ENCODE assay signal across 42 mouse cellular contexts in genomic region chr4:106751726-106752125, GRCm38 (mm10). TPM values are rescaled to one million over a fixed set of nuclear protein-coding genes. Genes with fewer than 3 reads are reported as not detected.
"Had no signal": no experiment of that assay in that cellular context is flagged by ENCODE, and none has a peak within 500 bp of the region (broad histone marks: within the 10 kb centered on the region; RNA-seq: fewer than 3 reads in every experiment).

No protein-coding gene starts in this region.

- H3K36me3 ChIP-seq: limb, embryonic 13.5 days; lung, embryonic 15.5 days; midbrain, embryonic 10.5 days; midbrain, embryonic 12.5 days; midbrain, embryonic 13.5 days; midbrain, embryonic 15.5 days; neural tube, embryonic 12.5 days had no signal

- H3K27me3 ChIP-seq: limb, embryonic 12.5 days; limb, embryonic 13.5 days; limb, embryonic 15.5 days; liver, embryonic 12.5 days; liver, embryonic 13.5 days; liver, embryonic 15.5 days; lung, embryonic 15.5 days; midbrain, embryonic 12.5 days; midbrain, embryonic 13.5 days; midbrain, embryonic 15.5 days; neural tube, embryonic 12.5 days had no signal

- H3K27ac ChIP-seq: left cerebral cortex, adult 2 months; limb, embryonic 10.5 days; limb, embryonic 12.5 days; limb, embryonic 13.5 days; limb, embryonic 15.5 days; liver, embryonic 12.5 days; liver, embryonic 13.5 days; liver, embryonic 14.5 days; liver, embryonic 15.5 days; lung, embryonic 15.5 days; macrophage; midbrain, embryonic 10.5 days; midbrain, embryonic 12.5 days; midbrain, embryonic 13.5 days; midbrain, embryonic 15.5 days; neural tube, embryonic 12.5 days had no signal

- DNase-seq: left cerebral cortex, postnatal 4 days; liver; liver, embryonic 13.5 days; liver, postnatal 0 days; lung, adult 18-20 months; lung, adult 2 months; lung, embryonic 14.5 days; lung, postnatal 10 days; lung, postnatal 14 days; lung, postnatal 36 days; lung, postnatal 4 days; midbrain, embryonic 14.5 days had no signal

- H3K9me3 ChIP-seq: limb, embryonic 10.5 days; limb, embryonic 12.5 days; limb, embryonic 13.5 days; limb, embryonic 15.5 days; liver, embryonic 12.5 days; liver, embryonic 13.5 days; liver, embryonic 15.5 days; lung, embryonic 15.5 days; megakaryocyte, embryonic 14.5 days; midbrain, embryonic 10.5 days; midbrain, embryonic 12.5 days; midbrain, embryonic 13.5 days; midbrain, embryonic 15.5 days; neural tube, embryonic 12.5 days had no signal

- H3K4me1 ChIP-seq: lung, embryonic 15.5 days had no signal

- H3K4me3 ChIP-seq: left cerebral cortex, adult 2 months; limb, embryonic 10.5 days; limb, embryonic 12.5 days; limb, embryonic 13.5 days; limb, embryonic 15.5 days; liver, embryonic 12.5 days; liver, embryonic 13.5 days; liver, embryonic 15.5 days; lung, embryonic 15.5 days; megakaryocyte, embryonic 14.5 days; midbrain, embryonic 10.5 days; midbrain, embryonic 12.5 days; midbrain, embryonic 13.5 days; midbrain, embryonic 15.5 days; myocyte; neural tube, embryonic 12.5 days had no signal

- H3K9ac ChIP-seq: limb, embryonic 12.5 days; limb, embryonic 13.5 days; limb, embryonic 15.5 days; liver, embryonic 12.5 days; liver, embryonic 13.5 days; liver, embryonic 14.5 days; liver, embryonic 15.5 days; liver, postnatal 0 days; lung, embryonic 14.5 days; lung, embryonic 15.5 days; midbrain, embryonic 12.5 days; midbrain, embryonic 13.5 days; midbrain, embryonic 15.5 days; neural tube, embryonic 12.5 days had no signal

- H3K4me2 ChIP-seq: limb, embryonic 12.5 days; limb, embryonic 13.5 days; limb, embryonic 15.5 days; liver, embryonic 12.5 days; liver, embryonic 13.5 days; liver, embryonic 15.5 days; lung, embryonic 14.5 days; lung, embryonic 15.5 days; midbrain, embryonic 12.5 days; midbrain, embryonic 13.5 days; midbrain, embryonic 15.5 days; neural tube, embryonic 12.5 days had no signal

- ATAC-seq: liver, embryonic 12.5 days; liver, postnatal 0 days; lung, postnatal 0 days; midbrain, embryonic 13.5 days; midbrain, embryonic 15.5 days had no signal

RNA-seq across cellular contexts. Expression of gene Fam151a, which starts 18.0 kb away (rescaled TPM):
- total RNA-seq: left cerebral cortex, adult 18-20 months; left cerebral cortex, adult 2 months; left cerebral cortex, postnatal 10 days; left cerebral cortex, postnatal 14 days; left cerebral cortex, postnatal 25 days; left cerebral cortex, postnatal 36 days; left cerebral cortex, postnatal 4 days; megakaryocyte progenitor cell, adult 5-6 weeks; megakaryocyte, adult 5-6 weeks; megakaryocyte-erythroid progenitor cell, adult 5-6 weeks; midbrain, postnatal 0 days; monocyte, adult 5-6 weeks had no signal
- polyA plus RNA-seq: limb, embryonic 12.5 days; liver, embryonic 12.5 days; liver, embryonic 15.5 days; macrophage; midbrain, embryonic 10.5 days; midbrain, embryonic 12.5 days; midbrain, embryonic 13.5 days; midbrain, embryonic 14.5 days; midbrain, embryonic 15.5 days; midbrain, postnatal 0 days; myocyte; neural tube, embryonic 11.5 days; neural tube, embryonic 12.5 days had no signal

RNA-seq across cellular contexts. Expression of gene Mroh7, which starts 21.0 kb away (rescaled TPM):
- total RNA-seq: megakaryocyte progenitor cell, adult 5-6 weeks; megakaryocyte-erythroid progenitor cell, adult 5-6 weeks; monocyte, adult 5-6 weeks had no signal
- polyA plus RNA-seq: limb, embryonic 11.5 days; macrophage; myocyte; neural tube, embryonic 11.5 days had no signal
